Mouse (Mus musculus) heart, embryonic 11.5 days (tissue): ENCODE data around the gene Tspan31. TPM values are rescaled to one million over a fixed set of nuclear protein-coding genes. Genes with fewer than 3 reads are reported as not detected.
A peak's percentile ranks its signal among the peaks of the same experiment; 100 is the strongest.
"Not testable (repeated sequence)": the region's sequence is repeated elsewhere in the genome, so short reads cannot be mapped to it uniquely, and the experiment has no call there.

Source experiments
- ATAC-seq: fragments of 200-750 bp; cut with Nextera tagmentation; replicated peaks from 2 replicates; pipeline ENCODE4 v1.8.0; 2017; ENCODE audit warnings: moderate library complexity; ENCODE audit not compliant: insufficient number of reproducible peaks, low FRiP score, low TSS enrichment
- H3K27ac ChIP-seq: fragments of 300-500 bp; sonication (generic); 2 replicates; pipeline ENCODE4 v1.5.1; 2014; ENCODE audit warnings: mild to moderate bottlenecking, low read depth, low read length
- H3K27me3 ChIP-seq: fragments of 300-500 bp; sonication (generic); 2 replicates; pipeline ENCODE4 v1.6.1; 2014; ENCODE audit warnings: mild to moderate bottlenecking, low read length, mixed read lengths; ENCODE audit not compliant: control insufficient read depth, insufficient read depth
- H3K36me3 ChIP-seq: fragments of 300-500 bp; sonication (generic); 2 replicates; pipeline ENCODE4 v1.6.1; 2014; ENCODE audit warnings: mild to moderate bottlenecking, low read length, moderate library complexity, mixed read lengths; ENCODE audit not compliant: control insufficient read depth, insufficient read depth
- H3K4me1 ChIP-seq: fragments of 300-500 bp; sonication (generic); 2 replicates; pipeline ENCODE4 v1.6.1; 2014; ENCODE audit warnings: low read length; ENCODE audit not compliant: control insufficient read depth, insufficient read depth
- H3K4me2 ChIP-seq: fragments of 300-500 bp; sonication (generic); 2 replicates; pipeline ENCODE4 v1.6.1; 2014; ENCODE audit warnings: mild to moderate bottlenecking, moderate library complexity
- H3K4me3 ChIP-seq: fragments of 300-500 bp; sonication (generic); 2 replicates; pipeline ENCODE4 v1.5.1; 2014; ENCODE audit warnings: low read depth, low read length
- H3K9ac ChIP-seq: fragments of 300-500 bp; sonication (generic); 2 replicates; pipeline ENCODE4 v1.6.1; 2014; ENCODE audit warnings: mild to moderate bottlenecking, low read depth, low read length, moderate library complexity
- H3K9me3 ChIP-seq: fragments of 300-500 bp; sonication (generic); replicated peaks from 2 replicates; pipeline ENCODE4 v1.6.1; 2016; ENCODE audit warnings: low read length; ENCODE audit not compliant: control insufficient read depth
- WGBS: fragments of 180-500 bp; shearing (Covaris S2); extraction: QIAGEN DNeasy Blood & Tissue Kit; methylation state at CpG from one replicate; pipeline ENCODE4 v1.1.7; 2014; ENCODE audit not compliant: insufficient replicate concordance; 5-methylcytosine and 5-hydroxymethylcytosine counted together
- polyA plus RNA-seq: library from polyadenylated mRNA; unstranded; fragments of >200 nt; fragmentation: Nextera tagmentation; extraction: Ambion mirVana; gene quantifications from 2 replicates; pipeline ENCODE4 v1.2.1, GENCODE M21; 2014

Tspan31 gene
- polyA plus RNA-seq, 1 experiment from 2014 or later: 115 TPM

- Histone ChIP-seq H3K27ac (peak overlapping the region; percentile 87), H3K27me3 (peaks cover 24% of the 10 kb centered on the region), H3K4me2 (peak overlapping the region; percentile 91), H3K36me3 (peaks cover 38% of the 10 kb centered on the region), H3K4me3 (peak overlapping the region; percentile 63), H3K9ac (peak overlapping the region; percentile 96), H3K9me3 (no peaks in the 10 kb centered on the region), H3K4me1 (peaks cover 20% of the 10 kb centered on the region)
- 15% methylated on average over 37 of the region's 37 CpGs for WGBS
- no peak for ATAC-seq
These were observed 5.9 kb downstream of the Tspan31 start for GRCm38 (mm10) chr10:127063913-127064870.

GRCm38 (mm10) chr10:127063239-127063872 is 6.7 kb downstream of the Tspan31 start, which contains the start of gene Cdk4:
Gene Cdk4 (plus strand): TSS chr10:127063534.
- Histone ChIP-seq H3K4me1 (peaks cover 16% of the 10 kb centered on the region), H3K27ac (peak within 1 kb of the TSS; percentile 87), H3K4me2 (peak within 1 kb of the TSS; percentile 91), H3K9me3 (no peaks in the 10 kb centered on the region), H3K27me3 (peaks cover 33% of the 10 kb centered on the region), H3K4me3 (peak within 1 kb of the TSS; percentile 63), H3K9ac (peak within 1 kb of the TSS; percentile 96), H3K36me3 (peaks cover 35% of the 10 kb centered on the region)
- WGBS: under 1% methylated on average over 45 of the region's 46 CpGs
- peak; percentile 91 for ATAC-seq

- 73% methylated on average over 5 of the region's 5 CpGs for WGBS
- H3K9ac ChIP-seq: no peak overlapping the region
- ATAC-seq: no peak
- H3K4me2 ChIP-seq: no peak overlapping the region
- peaks cover 16% of the 10 kb centered on the region for H3K4me1 ChIP-seq
- peaks cover 37% of the 10 kb centered on the region for H3K27me3 ChIP-seq
- no peaks in the 10 kb centered on the region for H3K9me3 ChIP-seq
- no peak overlapping the region for H3K4me3 ChIP-seq
- peaks cover 26% of the 10 kb centered on the region for H3K36me3 ChIP-seq
- no peak overlapping the region for H3K27ac ChIP-seq
These were observed 7.6 kb downstream of the Tspan31 start for GRCm38 (mm10) chr10:127062503-127062902.

GRCm38 (mm10) chr10:127062101-127062500 is 8.0 kb downstream of the Tspan31 start:
- not testable (repeated sequence) for H3K4me2 ChIP-seq, ATAC-seq, H3K9ac ChIP-seq, H3K4me3 ChIP-seq, H3K27ac ChIP-seq, H3K9me3 ChIP-seq
- WGBS: 78% methylated on average over 4 of the region's 4 CpGs
- H3K4me1 ChIP-seq: peaks cover 16% of the 10 kb centered on the region
- peaks cover 41% of the 10 kb centered on the region for H3K27me3 ChIP-seq
- H3K36me3 ChIP-seq: peaks cover 22% of the 10 kb centered on the region

- no peak for ATAC-seq
- Histone ChIP-seq H3K4me3 (no peak overlapping the region), H3K36me3 (peaks cover 17% of the 10 kb centered on the region), H3K27ac (no peak overlapping the region), H3K4me2 (no peak overlapping the region), H3K9ac (no peak overlapping the region), H3K27me3 (peaks cover 43% of the 10 kb centered on the region), H3K9me3 (no peaks in the 10 kb centered on the region), H3K4me1 (peaks cover 16% of the 10 kb centered on the region)
- 60% methylated on average over 2 of the region's 2 CpGs for WGBS
These were observed 8.6 kb downstream of the Tspan31 start for GRCm38 (mm10) chr10:127061513-127061912.

- peaks cover 45% of the 10 kb centered on the region for H3K27me3 ChIP-seq
- peaks cover 16% of the 10 kb centered on the region for H3K4me1 ChIP-seq
- 44% methylated on average over 5 of the region's 5 CpGs for WGBS
- H3K4me2 ChIP-seq: no peak overlapping the region
- no peak for ATAC-seq
- H3K27ac ChIP-seq: no peak overlapping the region
- H3K9me3 ChIP-seq: no peaks in the 10 kb centered on the region
- H3K4me3 ChIP-seq: no peak overlapping the region
- peaks cover 12% of the 10 kb centered on the region for H3K36me3 ChIP-seq
- H3K9ac ChIP-seq: no peak overlapping the region
These were observed 9.0 kb downstream of the Tspan31 start for GRCm38 (mm10) chr10:127061085-127061484.

- Histone ChIP-seq H3K27me3 (peaks cover 45% of the 10 kb centered on the region), H3K27ac (no peak within 1 kb of the TSS), H3K4me2 (peak within 1 kb of the TSS; percentile 100), H3K9ac (peak within 1 kb of the TSS; percentile 72), H3K4me3 (peak within 1 kb of the TSS; percentile 84), H3K4me1 (peaks cover 14% of the 10 kb centered on the region), H3K36me3 (peaks cover 4% of the 10 kb centered on the region), H3K9me3 (no peaks in the 10 kb centered on the region)
- no peak; the same call in 1 of the 2 replicates for ATAC-seq
- 2% methylated on average over 44 of the region's 72 CpGs for WGBS
These were observed 9.8 kb downstream of the Tspan31 start, which contains the start of gene March9 for GRCm38 (mm10) chr10:127059968-127060916. Gene March9 (minus strand): TSS chr10:127060184.
